Mouse (Mus musculus): ENCODE results near the gene Cpsf6.

GRCm38 (mm10) chr10:117420502-117421282 lies 40.9 kb upstream of the Cpsf6 start:
- TF ChIP-seq CTCF (IDR thresholded peaks at IDR 0.05; ENCODE audit: low read depth, low read length) (no peak), GATA1 (IDR thresholded peaks at IDR 0.05; ENCODE audit: borderline replicate concordance, low read length) (no peak), TAL1 (conservative IDR thresholded peaks at IDR 0.05; ENCODE audit: low read depth, low read length) (no peak), GATA2 (IDR thresholded peaks at IDR 0.05; ENCODE audit: borderline replicate concordance, low read depth, low read length) (no peak), POLR2AphosphoS5 (IDR thresholded peaks at IDR 0.05; ENCODE audit: insufficient replicate concordance, low read depth, low read length) (no peak)
